Mouse (Mus musculus) erythroblast, embryonic 14.5 days (primary cell): ENCODE results near the gene Atp6v0d1. TPM values are rescaled to one million over a fixed set of nuclear protein-coding genes. Genes with fewer than 3 reads are reported as not detected.
A peak's percentile ranks its signal among the peaks of the same experiment; 100 is the strongest.

Experiments
- H3K27me3 ChIP-seq: 2 replicates; pipeline ENCODE4 v1.6.1; 2012; ENCODE audit warnings: inconsistent platforms; ENCODE audit not compliant: control insufficient read depth
- H3K36me3 ChIP-seq: 2 replicates; pipeline ENCODE4 v1.6.1; 2012; ENCODE audit warnings: mild to moderate bottlenecking, inconsistent platforms; ENCODE audit not compliant: control insufficient read depth
- H3K4me1 ChIP-seq: 2 replicates; pipeline ENCODE4 v1.6.1; 2012; ENCODE audit warnings: inconsistent platforms; ENCODE audit not compliant: control insufficient read depth
- H3K4me3 ChIP-seq: replicated peaks from 2 replicates; pipeline ENCODE3; 2012; ENCODE audit warnings: moderate library complexity, mild to moderate bottlenecking, inconsistent platforms
- H3K9me3 ChIP-seq: 2 replicates; pipeline ENCODE4 v1.6.1; 2012; ENCODE audit warnings: low read length, inconsistent platforms, mixed read lengths; ENCODE audit not compliant: control insufficient read depth
- GATA1 ChIP-seq: IDR thresholded peaks from 2 replicates; pipeline ENCODE4 v1.6.1; 2012; ENCODE audit warnings: low read length, inconsistent platforms, mixed read lengths
- TAL1 ChIP-seq: IDR thresholded peaks from 3 replicates; pipeline ENCODE4 v1.6.1; 2012; ENCODE audit warnings: low read length, inconsistent platforms, mixed read lengths
- polyA plus RNA-seq: library from polyadenylated mRNA; stranded (reverse); fragments of >175 nt; gene quantifications from 2 replicates; pipeline ENCODE4 v1.2.3, GENCODE M21; 2012

Atp6v0d1 gene
- polyA plus RNA-seq, 1 experiment = 7.7 TPM

GRCm38 (mm10) chr8:105531774-105532173 is 34.1 kb downstream of the Atp6v0d1 start:
- Histone ChIP-seq H3K4me1 (peaks cover 48% of the 10 kb centered on the region), H3K27me3 (no peaks in the 10 kb centered on the region), H3K9me3 (no peaks in the 10 kb centered on the region), H3K4me3 (no peak overlapping the region), H3K36me3 (peaks cover 95% of the 10 kb centered on the region)
- no peak for TF ChIP-seq GATA1
- TF ChIP-seq TAL1 = no peak

GRCm38 (mm10) chr8:105529271-105529670 is 36.6 kb downstream of the Atp6v0d1 start:
- H3K27me3 ChIP-seq = no peaks in the 10 kb centered on the region
- no peak overlapping the region for H3K4me3 ChIP-seq
- peaks cover 39% of the 10 kb centered on the region for H3K4me1 ChIP-seq
- H3K9me3 ChIP-seq = no peaks in the 10 kb centered on the region
- H3K36me3 ChIP-seq = peaks cover 96% of the 10 kb centered on the region
- TF ChIP-seq GATA1 = no peak
- no peak for TF ChIP-seq TAL1

- H3K9me3 ChIP-seq = no peaks in the 10 kb centered on the region
- H3K36me3 ChIP-seq = peaks cover 96% of the 10 kb centered on the region
- H3K4me1 ChIP-seq = peaks cover 36% of the 10 kb centered on the region
- no peak for TF ChIP-seq GATA1
- no peak for TF ChIP-seq TAL1
- H3K27me3 ChIP-seq = no peaks in the 10 kb centered on the region
- H3K4me3 ChIP-seq = no peak overlapping the region
Observed at GRCm38 (mm10) chr8:105528206-105528605, 37.6 kb downstream of the Atp6v0d1 start.

- no peak for TF ChIP-seq TAL1
- no peak for TF ChIP-seq GATA1
- Histone ChIP-seq H3K36me3 (peaks cover 97% of the 10 kb centered on the region), H3K4me1 (peaks cover 38% of the 10 kb centered on the region), H3K9me3 (no peaks in the 10 kb centered on the region), H3K27me3 (no peaks in the 10 kb centered on the region), H3K4me3 (no peak overlapping the region)
Observed at GRCm38 (mm10) chr8:105527110-105527509, 38.7 kb downstream of the Atp6v0d1 start.

GRCm38 (mm10) chr8:105522890-105523289 is 43.0 kb downstream of the Atp6v0d1 start:
- Histone ChIP-seq H3K27me3 (peaks cover 28% of the 10 kb centered on the region), H3K9me3 (no peaks in the 10 kb centered on the region), H3K4me1 (peaks cover 62% of the 10 kb centered on the region), H3K36me3 (peaks cover 73% of the 10 kb centered on the region), H3K4me3 (no peak overlapping the region)
- no peak for TF ChIP-seq GATA1
- no peak for TF ChIP-seq TAL1

GRCm38 (mm10) chr8:105521995-105522769 is 43.7 kb downstream of the Atp6v0d1 start:
- Histone ChIP-seq H3K4me1 (peaks cover 64% of the 10 kb centered on the region), H3K4me3 (no peak overlapping the region), H3K9me3 (no peaks in the 10 kb centered on the region), H3K36me3 (peaks cover 66% of the 10 kb centered on the region), H3K27me3 (peaks cover 35% of the 10 kb centered on the region)
- TF ChIP-seq TAL1 (no peak), GATA1 (no peak)

GRCm38 (mm10) chr8:105521061-105521460 is 44.8 kb downstream of the Atp6v0d1 start:
- Histone ChIP-seq H3K4me1 (peaks cover 66% of the 10 kb centered on the region), H3K36me3 (peaks cover 55% of the 10 kb centered on the region), H3K9me3 (no peaks in the 10 kb centered on the region), H3K4me3 (no peak overlapping the region), H3K27me3 (peaks cover 46% of the 10 kb centered on the region)
- no peak for TF ChIP-seq TAL1
- TF ChIP-seq GATA1 = no peak

GRCm38 (mm10) chr8:105520521-105520920 is 45.3 kb downstream of the Atp6v0d1 start:
- H3K27me3 ChIP-seq = peaks cover 50% of the 10 kb centered on the region
- peaks cover 50% of the 10 kb centered on the region for H3K36me3 ChIP-seq
- TF ChIP-seq TAL1 (no peak), GATA1 (no peak)
- H3K9me3 ChIP-seq = no peaks in the 10 kb centered on the region
- no peak overlapping the region for H3K4me3 ChIP-seq
- H3K4me1 ChIP-seq = peaks cover 67% of the 10 kb centered on the region

GRCm38 (mm10) chr8:105519591-105519990 is 46.3 kb downstream of the Atp6v0d1 start:
- TF ChIP-seq GATA1 = no peak
- Histone ChIP-seq H3K4me1 (peaks cover 70% of the 10 kb centered on the region), H3K36me3 (peaks cover 40% of the 10 kb centered on the region), H3K4me3 (no peak overlapping the region), H3K27me3 (peaks cover 57% of the 10 kb centered on the region), H3K9me3 (no peaks in the 10 kb centered on the region)

GRCm38 (mm10) chr8:105518436-105519313 is 47.2 kb downstream of the Atp6v0d1 start, which contains the start of gene Hsd11b2:
TSS of gene Hsd11b2 (plus strand) at chr8:105518755.
- H3K4me1 ChIP-seq = peaks cover 68% of the 10 kb centered on the region
- TF ChIP-seq TAL1 (no peak), GATA1 (no peak)
- H3K4me3 ChIP-seq = peak within 1 kb of the TSS; percentile 63
- H3K36me3 ChIP-seq = peaks cover 31% of the 10 kb centered on the region
- H3K27me3 ChIP-seq = peaks cover 59% of the 10 kb centered on the region
- no peaks in the 10 kb centered on the region for H3K9me3 ChIP-seq
